Mouse (Mus musculus) liver, embryonic 15.5 days (tissue): ENCODE results near the gene Tmem165. TPM values are rescaled to one million over a fixed set of nuclear protein-coding genes. Genes with fewer than 3 reads are reported as not detected.

Experiments
- ATAC-seq: fragments of 200-750 bp; cut with Nextera tagmentation; 2 replicates; pipeline ENCODE4 v1.8.0; 2017; ENCODE audit warnings: moderate number of reproducible peaks, mild to moderate bottlenecking, moderate library complexity; ENCODE audit not compliant: insufficient read depth
- H3K27ac ChIP-seq: fragments of 300-500 bp; sonication (generic); replicated peaks from 2 replicates; pipeline ENCODE4 v1.5.1; 2015; ENCODE audit warnings: mild to moderate bottlenecking, inconsistent platforms
- H3K27me3 ChIP-seq: fragments of 300-500 bp; sonication (generic); 2 replicates; pipeline ENCODE4 v1.6.1; 2015; ENCODE audit warnings: mild to moderate bottlenecking, inconsistent platforms
- H3K36me3 ChIP-seq: fragments of 300-500 bp; sonication (generic); replicated peaks from 2 replicates; pipeline ENCODE4 v1.6.1; 2015; ENCODE audit warnings: moderate library complexity, mild to moderate bottlenecking, inconsistent platforms
- H3K4me1 ChIP-seq: fragments of 300-500 bp; sonication (generic); replicated peaks from 2 replicates; pipeline ENCODE4 v1.6.1; 2015; ENCODE audit warnings: inconsistent platforms
- H3K4me2 ChIP-seq: fragments of 300-500 bp; sonication (generic); 2 replicates; pipeline ENCODE4 v1.6.1; 2015; ENCODE audit warnings: moderate library complexity, mild to moderate bottlenecking, inconsistent platforms
- H3K4me3 ChIP-seq: fragments of 300-500 bp; sonication (generic); replicated peaks from 2 replicates; pipeline ENCODE4 v1.5.1; 2015; ENCODE audit warnings: mild to moderate bottlenecking, inconsistent platforms
- H3K9ac ChIP-seq: fragments of 300-500 bp; sonication (generic); 2 replicates; pipeline ENCODE4 v1.6.1; 2015; ENCODE audit warnings: moderate library complexity, mild to moderate bottlenecking, inconsistent platforms
- H3K9me3 ChIP-seq: fragments of 300-500 bp; sonication (generic); replicated peaks from 2 replicates; pipeline ENCODE4 v1.6.1; 2016; ENCODE audit warnings: inconsistent platforms
- WGBS: fragments of 180-500 bp; shearing (Covaris S2); methylation state at CpG from one replicate; pipeline ENCODE4 v1.1.7; 2015; ENCODE audit warnings: mixed read lengths; ENCODE audit not compliant: insufficient replicate concordance; 5-methylcytosine and 5-hydroxymethylcytosine counted together
- polyA plus RNA-seq: library from polyadenylated mRNA; unstranded; fragments of >200 nt; fragmentation: Nextera tagmentation; extraction: Ambion mirVana; gene quantifications from 2 replicates; pipeline ENCODE4 v1.2.1, GENCODE M21; 2015

Gene Tmem165
- polyA plus RNA-seq, 1 experiment from 2014 or later, result 26.2 TPM

DNA sequence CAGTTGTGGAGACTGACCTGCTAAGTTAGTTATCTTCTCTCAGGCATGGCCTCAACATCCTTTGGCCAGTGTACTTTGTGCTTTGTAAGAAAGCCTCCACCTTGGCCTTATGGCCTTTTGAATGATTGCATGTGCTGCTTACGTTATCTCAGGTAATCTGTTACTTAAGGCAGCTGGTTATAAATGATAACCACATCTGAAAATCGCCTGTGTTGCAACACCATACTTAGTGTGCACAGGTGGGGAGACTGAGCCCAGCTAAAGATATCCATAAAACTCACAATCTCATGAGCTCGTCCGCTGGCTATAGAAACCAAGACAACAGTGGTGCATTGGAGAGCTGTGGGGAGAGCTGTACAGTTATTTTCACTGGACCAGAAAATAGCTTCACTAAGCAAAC lies 6.9 kb downstream of the Tmem165 start:
- 50% methylated on average over 4 of the region's 4 CpGs for WGBS
- H3K9ac ChIP-seq, result no peak overlapping the region
- H3K4me3 ChIP-seq, result no peak overlapping the region
- no peaks in the 10 kb centered on the region for H3K27me3 ChIP-seq
- no peak overlapping the region for H3K4me2 ChIP-seq
- peaks cover 61% of the 10 kb centered on the region for H3K4me1 ChIP-seq
- no peaks in the 10 kb centered on the region for H3K9me3 ChIP-seq
- H3K36me3 ChIP-seq, result peaks cover 24% of the 10 kb centered on the region; the same call in 1 of the 2 replicates
- ATAC-seq, result no peak
- no peak overlapping the region for H3K27ac ChIP-seq

DNA sequence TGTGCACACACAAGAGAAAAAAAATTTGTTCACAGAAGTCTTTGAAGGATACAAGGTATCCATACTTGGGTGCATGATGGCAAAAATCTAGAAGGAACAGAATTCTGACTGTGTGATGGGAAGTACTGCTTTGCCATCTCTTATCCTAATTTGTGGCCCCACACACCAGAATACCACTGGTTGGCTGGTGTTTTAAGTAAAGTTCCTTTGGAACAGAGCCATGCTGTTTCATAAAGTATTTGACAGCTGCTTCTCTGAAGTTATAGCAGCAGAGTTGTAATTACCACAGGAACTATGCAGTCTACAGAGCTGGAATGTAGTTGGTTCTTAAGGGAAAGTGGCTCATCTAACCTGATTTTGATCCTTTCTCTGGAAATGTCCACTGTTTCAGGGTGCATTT lies 9.4 kb downstream of the Tmem165 start:
- ATAC-seq, result no peak
- Histone ChIP-seq H3K27ac (no peak overlapping the region), H3K9ac (no peak overlapping the region), H3K36me3 (peaks cover 25% of the 10 kb centered on the region; the same call in 1 of the 2 replicates), H3K9me3 (no peaks in the 10 kb centered on the region), H3K4me3 (no peak overlapping the region), H3K4me2 (no peak overlapping the region), H3K4me1 (peaks cover 44% of the 10 kb centered on the region), H3K27me3 (no peaks in the 10 kb centered on the region)

DNA sequence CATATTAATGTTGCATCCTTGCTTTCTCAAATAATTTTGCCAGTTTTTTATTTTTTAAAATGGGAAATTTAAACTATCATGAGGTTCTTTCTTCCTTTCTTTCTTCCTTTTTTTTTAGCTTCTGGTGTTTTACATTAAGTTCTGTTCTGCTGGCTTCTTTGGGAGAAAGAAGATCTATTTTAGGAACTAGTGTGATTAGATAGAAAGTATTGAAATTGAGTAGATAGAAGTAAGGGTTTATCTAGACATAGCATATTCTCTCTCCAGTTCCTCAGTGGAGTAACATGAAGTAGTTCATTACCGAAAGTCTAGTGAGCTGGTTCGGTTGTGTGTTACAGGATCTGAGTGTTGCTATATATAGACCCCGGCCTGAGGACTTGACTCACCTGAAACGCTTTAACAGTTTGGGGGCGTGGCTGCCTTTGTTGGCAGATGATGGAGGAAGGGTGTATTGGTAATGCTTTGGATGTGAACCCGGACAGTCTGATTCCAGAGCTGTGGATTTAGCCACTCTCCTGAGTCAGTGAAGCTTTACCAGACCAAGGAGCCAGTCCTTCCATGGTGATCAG lies 10.8 kb downstream of the Tmem165 start:
- no peak overlapping the region for H3K4me2 ChIP-seq
- H3K4me1 ChIP-seq, result peaks cover 37% of the 10 kb centered on the region
- H3K27me3 ChIP-seq, result no peaks in the 10 kb centered on the region
- no peak overlapping the region for H3K4me3 ChIP-seq
- no peak overlapping the region for H3K27ac ChIP-seq
- no peak overlapping the region for H3K9ac ChIP-seq
- WGBS, result 45% methylated on average over 6 of the region's 6 CpGs
- no peak for ATAC-seq
- no peaks in the 10 kb centered on the region for H3K9me3 ChIP-seq
- H3K36me3 ChIP-seq, result peaks cover 28% of the 10 kb centered on the region

DNA sequence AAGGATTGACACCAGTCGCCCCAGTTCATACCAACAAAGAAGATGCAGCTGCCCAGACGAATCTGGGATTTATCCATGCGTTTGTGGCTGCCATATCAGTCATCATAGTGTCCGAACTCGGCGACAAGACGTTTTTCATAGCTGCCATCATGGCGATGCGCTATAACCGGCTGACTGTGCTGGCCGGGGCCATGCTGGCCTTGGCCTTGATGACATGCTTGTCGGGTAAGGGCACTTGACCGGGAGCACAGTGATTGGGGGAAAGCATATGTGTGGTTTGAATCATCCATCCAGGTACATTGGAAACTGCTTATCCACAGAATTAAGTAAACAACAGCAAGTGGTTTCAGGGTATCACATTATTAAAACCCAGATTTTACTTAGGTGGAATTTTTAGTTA lies 15.7 kb downstream of the Tmem165 start:
- no peak overlapping the region for H3K4me3 ChIP-seq
- H3K4me1 ChIP-seq, result peaks cover 6% of the 10 kb centered on the region; the same call in 1 of the 2 replicates
- no peak for ATAC-seq
- no peaks in the 10 kb centered on the region for H3K27me3 ChIP-seq
- no peak overlapping the region for H3K9ac ChIP-seq
- no peak overlapping the region for H3K4me2 ChIP-seq
- no peak overlapping the region for H3K27ac ChIP-seq
- no peaks in the 10 kb centered on the region for H3K9me3 ChIP-seq
- H3K36me3 ChIP-seq, result peaks cover 48% of the 10 kb centered on the region
- WGBS, result 84% methylated on average over 13 of the region's 13 CpGs

DNA sequence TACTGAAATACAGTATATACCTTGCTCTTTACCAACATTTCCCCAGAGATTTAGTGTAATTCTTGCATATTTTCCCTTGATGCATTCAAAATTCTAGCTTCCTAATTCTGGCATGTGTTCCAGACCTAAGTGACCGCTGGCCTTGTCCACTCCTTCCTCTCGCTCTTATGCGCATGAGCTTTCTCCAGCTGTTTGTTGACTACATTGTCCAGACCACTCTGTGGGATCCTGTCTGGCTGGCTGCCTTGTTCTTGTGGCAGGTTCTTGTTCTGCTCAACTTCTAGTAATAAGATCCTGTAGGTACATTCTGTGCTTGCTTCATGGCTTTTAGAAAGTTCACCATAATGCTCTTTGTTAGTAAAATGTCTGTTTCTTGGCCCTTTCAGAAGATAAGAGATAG lies 19.5 kb downstream of the Tmem165 start:
- no peaks in the 10 kb centered on the region for H3K9me3 ChIP-seq
- H3K27ac ChIP-seq, result no peak overlapping the region
- no peak overlapping the region for H3K9ac ChIP-seq
- H3K36me3 ChIP-seq, result peaks cover 71% of the 10 kb centered on the region
- H3K4me3 ChIP-seq, result no peak overlapping the region
- ATAC-seq, result no peak
- no peak overlapping the region for H3K4me2 ChIP-seq
- no peaks in the 10 kb centered on the region for H3K4me1 ChIP-seq
- no peaks in the 10 kb centered on the region for H3K27me3 ChIP-seq
- WGBS, result 85% methylated on average over 3 of the region's 3 CpGs

DNA sequence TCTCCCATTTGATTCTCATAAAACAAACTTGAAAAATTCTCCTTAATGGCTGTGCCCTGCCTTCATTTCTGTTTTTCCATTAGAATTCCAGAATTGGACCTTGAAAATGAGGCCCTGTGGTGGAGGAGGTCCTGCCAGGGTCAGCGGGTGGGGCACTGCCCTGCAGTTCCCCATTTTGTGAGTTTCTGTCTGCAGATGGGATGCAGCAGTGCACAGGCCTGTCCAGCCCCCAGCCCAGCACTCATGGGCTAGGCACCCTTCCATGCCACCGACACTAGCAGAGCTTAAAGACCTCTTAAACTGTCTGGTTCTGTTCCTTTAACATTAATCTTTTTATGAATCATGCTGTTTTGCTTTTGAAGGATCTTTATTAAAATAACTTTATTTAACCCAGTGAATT lies 22.2 kb downstream of the Tmem165 start:
- Histone ChIP-seq H3K4me1 (no peaks in the 10 kb centered on the region), H3K9ac (no peak overlapping the region), H3K27ac (no peak overlapping the region), H3K9me3 (no peaks in the 10 kb centered on the region), H3K27me3 (no peaks in the 10 kb centered on the region), H3K36me3 (peaks cover 65% of the 10 kb centered on the region), H3K4me3 (no peak overlapping the region), H3K4me2 (no peak overlapping the region)
- no peak for ATAC-seq
- 76% methylated on average over 2 of the region's 2 CpGs for WGBS

DNA sequence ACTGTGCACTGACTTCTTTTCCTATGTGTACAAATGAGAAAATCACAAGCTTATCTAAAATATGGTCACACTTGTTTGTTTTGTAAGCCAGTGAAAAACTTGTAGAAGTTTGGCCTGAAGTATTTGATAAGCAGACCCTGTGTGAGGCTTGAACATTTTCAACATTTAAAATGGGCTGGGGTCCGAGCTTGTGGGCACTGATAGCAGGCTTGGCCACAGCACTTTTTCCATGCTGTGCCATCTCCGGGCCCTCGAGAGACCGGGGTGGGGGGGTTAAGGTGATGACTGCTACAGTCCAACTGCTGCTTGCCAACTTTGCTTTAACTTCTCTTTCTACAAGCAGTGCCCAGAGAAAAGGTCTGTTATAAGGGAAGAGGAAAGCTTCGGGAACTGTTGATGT lies 24.4 kb downstream of the Tmem165 start:
- Histone ChIP-seq H3K27ac (no peak overlapping the region), H3K9ac (no peak overlapping the region), H3K27me3 (no peaks in the 10 kb centered on the region), H3K4me2 (no peak overlapping the region), H3K4me1 (no peaks in the 10 kb centered on the region), H3K4me3 (no peak overlapping the region), H3K36me3 (peaks cover 62% of the 10 kb centered on the region), H3K9me3 (no peaks in the 10 kb centered on the region)
- no peak for ATAC-seq
- 78% methylated on average over 5 of the region's 5 CpGs for WGBS

DNA sequence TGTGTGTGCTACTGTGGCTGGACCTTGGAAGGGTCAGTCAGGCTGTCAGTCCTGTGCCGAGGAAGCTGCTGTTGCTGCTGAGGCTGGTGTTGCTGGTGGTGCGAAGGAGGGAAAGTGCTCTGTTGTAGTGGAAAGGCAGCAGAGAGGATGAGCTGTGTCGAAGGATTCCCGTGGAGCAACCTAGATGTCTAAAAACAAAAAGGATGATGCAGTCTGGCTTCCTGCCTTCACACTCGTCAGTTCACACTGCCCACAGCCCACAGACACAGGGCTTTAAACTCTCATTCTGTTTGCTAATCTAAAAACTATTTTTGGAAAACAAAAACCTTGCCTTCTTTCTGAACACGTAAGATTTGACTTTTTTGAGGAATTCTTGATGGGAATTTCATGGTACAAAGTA lies 33.0 kb downstream of the Tmem165 start:
- WGBS, result 59% methylated on average over 6 of the region's 6 CpGs
- H3K9ac ChIP-seq, result no peak overlapping the region

DNA sequence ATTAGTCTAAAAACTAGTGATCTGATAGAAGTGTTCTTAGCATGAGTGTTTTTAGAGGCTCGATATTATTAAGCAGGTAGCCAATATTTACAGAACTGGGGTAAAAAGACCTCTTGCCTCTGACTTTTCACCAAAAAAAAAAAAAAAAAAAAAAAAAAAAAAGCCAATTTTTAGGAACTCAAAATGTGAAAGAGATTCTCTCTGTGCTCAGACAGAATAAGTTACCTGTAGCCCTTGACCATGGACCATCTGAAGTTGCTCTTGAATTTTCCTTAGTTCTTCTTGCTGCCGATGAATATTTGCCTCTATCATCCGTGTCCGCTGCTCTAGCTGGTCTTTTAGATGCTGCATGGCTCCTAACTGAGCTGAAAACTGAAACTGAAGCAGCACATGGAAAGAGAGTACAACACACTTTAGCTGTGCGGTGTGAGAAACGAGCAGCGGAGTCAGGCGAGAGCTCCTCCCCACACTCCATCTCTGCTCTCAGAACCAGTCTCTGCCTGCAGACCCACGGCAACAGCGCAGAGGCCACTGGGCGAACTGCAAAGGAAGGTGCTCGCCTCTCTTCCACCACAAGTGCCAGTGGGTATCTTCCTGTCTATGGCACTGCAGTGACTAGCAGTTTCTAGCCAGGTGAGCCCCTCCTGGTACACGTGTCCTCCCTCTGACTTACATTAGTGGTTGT lies 47.6 kb downstream of the Tmem165 start:
- WGBS, result 86% methylated on average over 13 of the region's 13 CpGs
- Histone ChIP-seq H3K4me3 (no peak overlapping the region), H3K9me3 (no peaks in the 10 kb centered on the region), H3K4me1 (no peaks in the 10 kb centered on the region), H3K4me2 (no peak overlapping the region), H3K27ac (no peak overlapping the region), H3K9ac (no peak overlapping the region), H3K36me3 (peaks cover 14% of the 10 kb centered on the region; the same call in 1 of the 2 replicates), H3K27me3 (no peaks in the 10 kb centered on the region)
- no peak for ATAC-seq

More for the DNA sequence above, 33.0 kb downstream of the Tmem165 start:
- Histone ChIP-seq H3K27me3 (no peaks in the 10 kb centered on the region), H3K36me3 (peaks cover 6% of the 10 kb centered on the region; the same call in 1 of the 2 replicates), H3K4me1 (no peaks in the 10 kb centered on the region), H3K9me3 (no peaks in the 10 kb centered on the region), H3K4me2 (no peak overlapping the region), H3K27ac (no peak overlapping the region), H3K4me3 (no peak overlapping the region)
- ATAC-seq, result no peak

DNA sequence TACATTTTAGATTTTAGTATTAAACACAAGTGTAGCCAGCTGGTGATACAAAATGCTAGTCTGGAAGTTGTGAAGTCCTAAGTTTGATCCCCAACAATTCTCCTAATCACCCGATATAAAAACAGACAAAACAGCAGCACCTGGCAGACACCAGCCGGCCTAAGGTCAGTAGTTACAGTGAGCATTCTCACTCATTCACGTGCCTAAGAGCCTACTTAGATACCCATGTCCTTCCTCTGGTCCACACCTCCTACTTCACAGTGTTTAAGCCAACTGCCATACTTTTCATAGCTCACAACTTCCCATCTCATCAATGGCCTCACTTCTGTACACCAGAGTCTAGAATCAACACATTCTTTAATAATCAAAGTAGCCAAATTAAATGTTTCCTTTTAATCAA lies 59.6 kb downstream of the Tmem165 start:
- Histone ChIP-seq H3K27ac (no peak overlapping the region), H3K27me3 (no peaks in the 10 kb centered on the region), H3K9ac (no peak overlapping the region), H3K4me1 (no peaks in the 10 kb centered on the region), H3K9me3 (no peaks in the 10 kb centered on the region), H3K36me3 (0 out of 2 replicates have a peak, but pooled peaks cover 6% of the 10 kb centered on the region), H3K4me3 (no peak overlapping the region), H3K4me2 (no peak overlapping the region)
- no peak for ATAC-seq
- WGBS, result 76% methylated on average over 3 of the region's 3 CpGs

DNA sequence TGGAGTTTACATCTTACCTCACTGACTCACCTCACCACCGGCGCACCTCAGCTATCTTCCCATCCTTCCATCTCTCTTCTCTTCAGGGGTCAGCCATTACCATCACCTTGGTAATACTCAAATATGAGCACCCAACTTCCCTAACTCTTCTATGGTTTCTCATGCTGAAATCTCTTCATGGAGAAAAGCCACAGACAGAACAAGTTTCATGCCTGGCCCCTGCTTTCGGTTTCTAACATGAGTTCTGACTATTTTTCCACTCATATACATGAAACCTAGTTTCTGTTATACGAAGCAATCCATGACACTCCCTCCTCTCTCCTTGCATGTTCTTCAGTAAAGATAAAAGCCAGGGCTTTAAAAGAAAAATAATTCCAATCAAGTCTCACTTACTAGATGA lies 60.2 kb downstream of the Tmem165 start:
- Histone ChIP-seq H3K9me3 (no peaks in the 10 kb centered on the region), H3K27ac (no peak overlapping the region), H3K36me3 (0 out of 2 replicates have a peak, but pooled peaks cover 6% of the 10 kb centered on the region), H3K9ac (no peak overlapping the region), H3K4me2 (no peak overlapping the region), H3K4me1 (no peaks in the 10 kb centered on the region), H3K4me3 (no peak overlapping the region), H3K27me3 (no peaks in the 10 kb centered on the region)
- no peak for ATAC-seq
- WGBS, result 80% methylated on average over 4 of the region's 4 CpGs

DNA sequence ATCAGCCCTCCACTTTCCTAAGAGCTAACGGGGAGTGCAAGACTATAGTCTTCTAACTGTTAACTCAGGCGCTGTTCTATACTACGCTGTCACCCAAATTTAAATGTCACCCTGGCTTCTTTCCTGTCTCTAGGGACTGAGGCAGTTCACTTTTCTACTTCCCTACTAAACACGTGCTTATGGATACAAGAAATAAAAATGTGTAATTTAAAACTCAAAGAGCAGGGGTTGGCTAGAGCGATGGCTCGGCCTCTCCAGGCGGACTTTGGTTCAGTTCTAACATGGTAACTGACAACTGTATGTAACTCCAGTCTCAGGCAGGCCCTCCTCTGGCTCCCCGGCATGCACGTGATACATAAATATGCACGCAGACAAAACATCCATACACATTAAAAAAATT lies 60.8 kb downstream of the Tmem165 start:
- no peak for ATAC-seq
- H3K4me1 ChIP-seq, result no peaks in the 10 kb centered on the region
- H3K27me3 ChIP-seq, result no peaks in the 10 kb centered on the region
- 0 out of 2 replicates have a peak, but pooled peaks cover 6% of the 10 kb centered on the region for H3K36me3 ChIP-seq
- 81% methylated on average over 10 of the region's 10 CpGs for WGBS
- H3K9me3 ChIP-seq, result no peaks in the 10 kb centered on the region
- no peak overlapping the region for H3K9ac ChIP-seq
- no peak overlapping the region for H3K27ac ChIP-seq
- no peak overlapping the region for H3K4me3 ChIP-seq
- no peak overlapping the region for H3K4me2 ChIP-seq
